Mouse (Mus musculus): ENCODE results near the gene Ssxb1.
"Not testable (repeated sequence)": the region's sequence is repeated elsewhere in the genome, so short reads cannot be mapped to it uniquely, and the experiment has no call there.

DNA sequence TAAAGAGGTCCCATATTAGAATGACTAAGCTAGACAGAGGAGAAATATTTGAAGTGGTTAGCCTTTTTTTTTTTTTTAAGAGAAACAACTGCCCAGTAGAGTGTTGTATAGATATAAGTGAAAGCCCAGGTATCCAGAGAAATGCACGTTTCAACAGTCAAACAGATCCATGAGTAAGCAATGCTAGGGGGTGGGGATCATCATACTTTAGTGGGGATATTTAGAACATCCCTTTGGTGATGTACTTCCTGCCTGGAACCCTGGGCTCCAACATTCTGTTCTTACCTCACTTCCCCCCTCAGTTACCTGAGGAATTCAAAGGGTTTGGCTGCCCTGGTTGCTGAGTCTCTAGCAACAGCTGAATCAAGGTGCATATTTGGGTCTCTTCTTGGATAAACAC is at the start of gene Ssxb1:
- TF ChIP-seq CTCF (conservative IDR thresholded peaks at IDR 0.05 in 1 of 2, IDR thresholded peaks at IDR 0.05 in 1 of 2; ENCODE audit: low read depth in 2 of 2, low read length in 2 of 2); POLR2A (IDR thresholded peaks at IDR 0.05; ENCODE audit: low read depth, low read length); JUND (conservative IDR thresholded peaks at IDR 0.05; ENCODE audit: low read depth, low read length); SIN3A (IDR thresholded peaks at IDR 0.05; ENCODE audit: low read length); CHD2 (IDR thresholded peaks at IDR 0.05; ENCODE audit: low read length); E2F4 (IDR thresholded peaks at IDR 0.05; ENCODE audit: insufficient replicate concordance, low read depth, low read length); RAD21 (IDR thresholded peaks at IDR 0.05; ENCODE audit: low read depth, low read length): not testable (repeated sequence)

Measured in CH12.LX (cell line).